Mouse (Mus musculus) limb, embryonic 15.5 days (tissue): ENCODE measurements at regions not wholly inside any gene's neighbourhood (a gene's known extent, or its start where the extent isn't known, plus 50 kb on each side); places are given as distances from the start of the nearest gene placed in this dataset.

Source experiments
- ATAC-seq: fragments of 200-750 bp; cut with Nextera tagmentation; 2 replicates; pipeline ENCODE4 v1.8.0; 2017; ENCODE audit warnings: low read depth, moderate TSS enrichment; ENCODE audit not compliant: insufficient number of reproducible peaks, low FRiP score, low TSS enrichment
- H3K27ac ChIP-seq: fragments of 300-500 bp; sonication (generic); 2 replicates; pipeline ENCODE4 v1.5.1; 2015; ENCODE audit warnings: moderate library complexity, mild to moderate bottlenecking, inconsistent platforms
- H3K27me3 ChIP-seq: fragments of 300-500 bp; sonication (generic); 2 replicates; pipeline ENCODE4 v1.6.1; 2015; ENCODE audit warnings: inconsistent platforms
- H3K36me3 ChIP-seq: fragments of 300-500 bp; sonication (generic); 2 replicates; pipeline ENCODE4 v1.6.1; 2015; ENCODE audit warnings: inconsistent platforms
- H3K4me1 ChIP-seq: fragments of 300-500 bp; sonication (generic); 2 replicates; pipeline ENCODE4 v1.6.1; 2015; ENCODE audit warnings: inconsistent platforms
- H3K4me2 ChIP-seq: fragments of 300-500 bp; sonication (generic); 2 replicates; pipeline ENCODE4 v1.6.1; 2015; ENCODE audit warnings: mild to moderate bottlenecking, inconsistent platforms
- H3K4me3 ChIP-seq: fragments of 300-500 bp; sonication (generic); 2 replicates; pipeline ENCODE4 v1.5.1; 2015; ENCODE audit warnings: mild to moderate bottlenecking, inconsistent platforms
- H3K9ac ChIP-seq: fragments of 300-500 bp; sonication (generic); 2 replicates; pipeline ENCODE4 v1.6.1; 2015; ENCODE audit warnings: inconsistent platforms
- H3K9me3 ChIP-seq: fragments of 300-500 bp; sonication (generic); 2 replicates; pipeline ENCODE4 v1.6.1; 2016; ENCODE audit warnings: inconsistent platforms
- WGBS: fragments of 180-500 bp; shearing (Covaris S2); methylation state at CpG from one replicate; pipeline ENCODE4 v1.1.7; 2015; 5-methylcytosine and 5-hydroxymethylcytosine counted together

DNA sequence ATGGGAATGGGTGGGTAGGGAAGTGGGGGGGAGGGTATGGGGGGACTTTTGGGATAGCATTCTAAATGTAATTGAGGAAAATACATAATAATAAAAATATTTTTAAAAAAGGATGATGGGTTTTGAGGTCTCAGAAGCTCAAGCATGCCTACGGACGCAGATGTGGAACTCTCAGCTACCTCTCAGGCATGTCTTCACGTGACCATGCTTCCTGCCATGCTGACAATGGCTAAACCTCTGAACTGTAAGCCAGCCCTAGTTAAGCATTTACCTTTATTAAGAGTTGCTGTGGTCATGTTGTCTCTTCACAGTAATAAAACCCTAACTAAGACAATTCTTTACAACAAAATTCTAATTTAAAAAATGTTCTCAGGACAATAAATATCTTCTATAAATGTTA is 80.0 kb downstream of the Tex36 start:
- Histone ChIP-seq H3K4me3 (no peak overlapping the region), H3K4me1 (no peaks in the 10 kb centered on the region), H3K4me2 (no peak overlapping the region), H3K27me3 (no peaks in the 10 kb centered on the region), H3K27ac (no peak overlapping the region), H3K36me3 (no peaks in the 10 kb centered on the region), H3K9me3 (no peaks in the 10 kb centered on the region), H3K9ac (no peak overlapping the region)
- no peak for ATAC-seq
- WGBS, result 77% methylated on average over 3 of the region's 3 CpGs

DNA sequence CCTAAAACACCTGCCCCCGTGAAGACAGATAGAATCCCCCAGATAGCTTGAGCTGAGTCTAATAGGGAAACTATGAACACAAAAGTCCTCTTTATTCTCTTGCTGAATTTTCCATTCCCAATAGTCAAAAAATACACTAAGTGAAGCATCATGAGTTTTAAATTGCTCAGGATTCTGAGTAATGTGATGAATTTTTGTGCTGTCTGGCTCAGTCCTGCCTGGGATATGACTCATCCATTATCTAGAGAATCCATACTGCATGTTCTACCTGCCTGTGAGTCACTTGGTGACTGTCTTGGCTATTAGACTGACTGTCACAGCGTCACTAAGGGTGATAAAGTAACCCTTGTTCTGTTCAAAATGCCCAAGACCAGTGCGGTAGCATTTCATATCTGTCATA is 83.0 kb downstream of the Tex36 start:
- Histone ChIP-seq H3K9me3 (no peaks in the 10 kb centered on the region), H3K4me2 (no peak overlapping the region), H3K4me1 (no peaks in the 10 kb centered on the region), H3K9ac (no peak overlapping the region), H3K27ac (no peak overlapping the region), H3K4me3 (no peak overlapping the region), H3K27me3 (no peaks in the 10 kb centered on the region), H3K36me3 (no peaks in the 10 kb centered on the region)
- WGBS, result 83% methylated on average over 3 of the region's 3 CpGs
- no peak for ATAC-seq

DNA sequence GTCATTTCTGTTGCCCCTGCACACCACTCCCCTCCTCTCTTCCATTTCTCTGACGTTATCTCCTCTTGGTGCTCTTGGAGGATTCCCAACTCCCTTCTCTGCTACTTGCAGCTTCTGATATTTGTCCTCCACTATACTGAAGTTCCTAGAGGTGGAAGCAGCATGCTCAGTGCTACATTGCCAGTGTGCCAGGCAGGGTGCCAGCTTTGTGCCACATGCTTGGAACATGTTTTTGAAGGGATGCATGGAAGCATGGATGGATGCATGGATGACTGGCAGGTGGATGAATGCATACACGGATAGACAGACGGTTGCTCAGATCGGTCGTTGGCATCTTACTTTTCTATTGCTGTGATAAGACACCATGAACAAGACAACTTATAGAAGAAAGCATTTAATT is 84.4 kb downstream of the Tex36 start:
- H3K27me3 ChIP-seq, result no peaks in the 10 kb centered on the region
- H3K27ac ChIP-seq, result no peak overlapping the region
- H3K9ac ChIP-seq, result no peak overlapping the region
- no peak for ATAC-seq
- H3K4me2 ChIP-seq, result no peak overlapping the region
- no peaks in the 10 kb centered on the region for H3K36me3 ChIP-seq
- WGBS, result 85% methylated on average over 5 of the region's 5 CpGs
- H3K4me1 ChIP-seq, result no peaks in the 10 kb centered on the region
- H3K9me3 ChIP-seq, result no peaks in the 10 kb centered on the region
- no peak overlapping the region for H3K4me3 ChIP-seq

DNA sequence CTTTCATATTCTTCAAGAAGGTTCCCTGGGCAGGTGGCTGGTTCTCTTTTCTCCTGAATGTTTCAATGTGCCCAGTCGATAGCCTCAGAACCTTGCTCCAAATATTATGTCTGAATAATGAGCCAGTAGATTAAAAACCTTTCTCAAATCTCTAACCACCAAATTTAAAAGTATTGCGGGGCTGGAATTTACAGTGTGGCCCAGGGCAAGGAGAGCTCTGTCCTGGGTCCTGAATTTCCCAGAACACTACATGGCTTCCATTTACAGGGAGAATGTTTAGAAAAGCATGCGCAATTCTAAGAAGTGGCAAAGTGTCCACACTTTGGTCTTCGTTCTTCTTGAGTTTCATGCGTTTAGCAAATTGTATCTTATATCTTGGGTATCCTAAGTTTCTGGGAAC is 91.0 kb downstream of the Tex36 start:
- Histone ChIP-seq H3K9ac (no peak overlapping the region), H3K27ac (no peak overlapping the region), H3K9me3 (no peaks in the 10 kb centered on the region), H3K36me3 (no peaks in the 10 kb centered on the region), H3K27me3 (no peaks in the 10 kb centered on the region), H3K4me3 (no peak overlapping the region), H3K4me1 (no peaks in the 10 kb centered on the region), H3K4me2 (no peak overlapping the region)
- WGBS, result 42% methylated on average over 5 of the region's 5 CpGs
- no peak for ATAC-seq

DNA sequence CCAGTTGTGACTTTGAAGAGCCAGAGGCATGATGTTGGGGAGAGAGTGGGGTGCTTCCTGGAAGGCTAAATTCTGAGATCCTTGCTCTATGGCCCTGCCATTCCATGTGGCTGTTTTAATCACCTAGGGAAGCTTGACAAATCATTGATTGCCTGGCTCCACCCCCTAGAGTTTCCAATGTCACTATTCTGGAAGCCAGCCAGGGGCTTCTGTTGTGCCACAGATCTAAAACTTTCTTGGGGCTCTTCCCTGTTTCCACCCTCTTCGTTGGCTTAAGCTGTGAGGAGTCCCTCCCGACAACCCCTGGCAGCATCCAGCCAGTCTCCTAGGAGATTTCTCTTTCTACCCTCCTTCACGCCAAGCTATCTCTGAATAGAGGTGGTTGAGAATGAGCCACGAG is 92.5 kb downstream of the Tex36 start:
- WGBS, result 53% methylated on average over 4 of the region's 4 CpGs

DNA sequence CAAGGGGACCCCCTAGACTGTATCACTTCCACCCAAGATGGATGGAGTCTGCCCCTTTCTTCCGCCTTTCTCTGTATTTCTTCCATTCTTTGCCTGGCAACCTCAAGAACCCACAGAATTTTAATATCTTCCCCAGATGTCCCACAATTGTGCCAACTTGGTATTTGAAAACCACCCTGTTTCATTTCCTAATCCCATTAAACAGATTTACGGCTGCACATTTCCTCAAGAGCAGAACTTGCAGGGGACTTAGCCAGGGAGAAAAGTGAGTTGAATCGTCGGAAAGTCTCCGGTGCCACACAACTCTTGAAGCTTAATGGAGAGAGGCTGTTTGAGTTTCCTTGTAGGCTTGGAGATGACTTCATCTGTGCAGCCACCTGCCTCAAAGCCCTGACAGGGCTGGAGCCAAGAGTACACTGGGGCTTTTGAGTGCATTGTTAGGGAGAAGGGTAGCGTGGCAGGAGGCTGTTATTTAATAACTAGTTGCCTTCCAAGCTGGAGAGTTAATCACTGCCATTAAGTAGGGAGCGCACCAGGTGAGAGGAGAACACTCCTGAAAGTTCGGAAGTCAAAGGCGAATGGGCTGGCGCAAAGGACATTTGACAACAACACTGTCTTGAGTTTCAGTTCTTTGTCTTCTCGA is 93.5 kb downstream of the Tex36 start:
- no peaks in the 10 kb centered on the region for H3K36me3 ChIP-seq
- no peaks in the 10 kb centered on the region for H3K9me3 ChIP-seq
- no peak for ATAC-seq

More for the DNA sequence above, 92.5 kb downstream of the Tex36 start:
- Histone ChIP-seq H3K27me3 (no peaks in the 10 kb centered on the region), H3K4me3 (no peak overlapping the region), H3K9me3 (no peaks in the 10 kb centered on the region), H3K4me1 (no peaks in the 10 kb centered on the region), H3K36me3 (no peaks in the 10 kb centered on the region), H3K27ac (no peak overlapping the region), H3K4me2 (no peak overlapping the region), H3K9ac (no peak overlapping the region)
- ATAC-seq, result no peak

DNA sequence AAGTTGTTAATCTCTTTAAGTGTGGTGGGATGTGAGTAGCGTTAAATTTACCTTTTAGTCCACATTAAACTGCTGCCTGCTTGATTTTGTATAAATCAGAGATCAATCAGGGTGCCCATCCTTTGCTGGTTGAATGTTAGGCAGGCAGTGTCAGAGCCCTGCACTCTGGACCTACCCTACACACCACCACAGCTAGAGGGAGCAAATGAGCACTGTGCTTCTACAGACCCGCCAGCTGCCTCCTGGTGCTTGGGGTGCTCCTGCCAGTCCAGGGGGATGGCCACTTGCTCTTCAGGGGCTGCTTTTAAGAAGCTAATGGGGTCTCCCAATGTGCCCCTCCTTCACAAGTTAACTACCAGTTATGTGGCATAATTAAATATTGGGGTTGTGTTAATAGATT is 96.3 kb downstream of the Tex36 start:
- Histone ChIP-seq H3K4me3 (no peak overlapping the region), H3K9ac (no peak overlapping the region), H3K27me3 (peaks cover 4% of the 10 kb centered on the region; the same call in 1 of the 2 replicates), H3K27ac (no peak overlapping the region), H3K4me1 (no peaks in the 10 kb centered on the region), H3K36me3 (no peaks in the 10 kb centered on the region), H3K4me2 (no peak overlapping the region), H3K9me3 (no peaks in the 10 kb centered on the region)
- WGBS, result 89% methylated on average over 2 of the region's 2 CpGs
- no peak for ATAC-seq

More for the DNA sequence above, 93.5 kb downstream of the Tex36 start:
- no peak overlapping the region for H3K27ac ChIP-seq
- no peak overlapping the region for H3K4me2 ChIP-seq
- H3K9ac ChIP-seq, result no peak overlapping the region
- no peak overlapping the region for H3K4me3 ChIP-seq
- no peaks in the 10 kb centered on the region for H3K27me3 ChIP-seq
- 34% methylated on average over 11 of the region's 11 CpGs for WGBS
- H3K4me1 ChIP-seq, result no peaks in the 10 kb centered on the region

DNA sequence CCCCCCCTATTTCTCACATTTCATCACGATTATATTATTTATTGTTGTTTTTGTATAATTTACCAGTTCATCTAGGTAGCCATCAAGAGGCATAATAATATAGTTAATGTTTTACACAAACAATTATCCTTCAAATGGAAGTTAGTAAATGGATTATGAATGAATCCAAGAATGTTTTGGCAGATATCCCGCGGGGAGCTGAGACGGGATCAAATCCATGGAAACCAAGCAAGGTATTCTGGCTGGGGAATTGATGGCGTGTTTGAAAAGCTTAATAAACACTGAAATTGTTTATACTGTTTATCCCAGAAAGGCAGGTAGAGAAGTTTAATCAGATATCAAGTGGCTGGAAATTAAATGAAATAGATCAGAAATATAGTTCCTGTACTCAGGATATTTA is 98.0 kb downstream of the Tex36 start:
- Histone ChIP-seq H3K4me1 (no peaks in the 10 kb centered on the region), H3K27ac (no peak overlapping the region), H3K4me2 (no peak overlapping the region), H3K9me3 (no peaks in the 10 kb centered on the region), H3K27me3 (peaks cover 4% of the 10 kb centered on the region; the same call in 1 of the 2 replicates), H3K36me3 (no peaks in the 10 kb centered on the region), H3K4me3 (no peak overlapping the region), H3K9ac (no peak overlapping the region)
- ATAC-seq, result no peak
- 81% methylated on average over 5 of the region's 5 CpGs for WGBS

DNA sequence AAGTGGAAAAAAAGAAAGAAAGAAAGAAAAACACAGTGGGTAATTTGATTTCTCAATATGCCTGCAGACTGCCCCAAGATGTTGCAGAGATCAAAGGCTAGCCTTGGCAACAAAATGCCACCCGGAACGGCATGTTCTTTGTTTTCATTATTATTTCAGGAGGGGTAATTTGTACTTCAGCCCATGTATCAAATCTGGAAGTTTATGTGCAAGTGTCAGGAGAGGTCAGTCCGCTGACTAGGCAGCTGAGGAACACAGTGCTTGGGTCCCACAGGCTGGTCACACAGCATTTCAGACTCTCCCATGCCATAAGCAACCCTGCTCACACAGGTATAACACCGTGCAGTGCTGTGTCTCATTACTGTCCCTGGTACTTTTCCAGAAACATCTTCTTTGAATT is 99.2 kb downstream of the Tex36 start:
- H3K27ac ChIP-seq, result no peak overlapping the region
- no peak overlapping the region for H3K4me3 ChIP-seq
- H3K27me3 ChIP-seq, result peaks cover 4% of the 10 kb centered on the region; the same call in 1 of the 2 replicates
- H3K9me3 ChIP-seq, result no peaks in the 10 kb centered on the region
- ATAC-seq, result no peak
- no peak overlapping the region for H3K4me2 ChIP-seq
- no peak overlapping the region for H3K9ac ChIP-seq
- H3K4me1 ChIP-seq, result no peaks in the 10 kb centered on the region
- 33% methylated on average over 4 of the region's 4 CpGs for WGBS
- H3K36me3 ChIP-seq, result no peaks in the 10 kb centered on the region

DNA sequence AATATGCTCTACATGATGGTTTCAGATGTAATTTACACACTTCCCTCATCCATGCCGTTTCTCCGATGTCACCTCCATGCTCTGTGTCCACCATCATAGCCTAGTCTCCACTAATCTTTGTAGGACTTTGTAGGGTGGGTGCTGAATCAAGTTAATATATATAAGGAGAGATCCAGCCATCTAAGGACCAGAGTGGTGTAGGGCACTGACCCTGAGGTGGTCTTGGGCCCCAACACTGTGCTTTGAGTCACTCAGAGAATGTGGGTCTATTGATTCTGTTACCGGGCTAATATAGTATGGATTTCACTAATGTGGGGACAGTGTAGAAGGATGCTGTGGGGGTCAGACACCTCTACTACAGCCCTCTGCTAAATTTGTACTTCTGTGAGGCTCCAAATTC is 104.4 kb downstream of the Tex36 start:
- Histone ChIP-seq H3K4me2 (no peak overlapping the region), H3K4me3 (no peak overlapping the region), H3K27ac (no peak overlapping the region), H3K27me3 (peaks cover 4% of the 10 kb centered on the region; the same call in 1 of the 2 replicates), H3K9me3 (no peaks in the 10 kb centered on the region), H3K36me3 (no peaks in the 10 kb centered on the region), H3K9ac (no peak overlapping the region), H3K4me1 (peaks cover 23% of the 10 kb centered on the region)
- ATAC-seq, result no peak
- WGBS, result 95% methylated on average over 3 of the region's 3 CpGs

DNA sequence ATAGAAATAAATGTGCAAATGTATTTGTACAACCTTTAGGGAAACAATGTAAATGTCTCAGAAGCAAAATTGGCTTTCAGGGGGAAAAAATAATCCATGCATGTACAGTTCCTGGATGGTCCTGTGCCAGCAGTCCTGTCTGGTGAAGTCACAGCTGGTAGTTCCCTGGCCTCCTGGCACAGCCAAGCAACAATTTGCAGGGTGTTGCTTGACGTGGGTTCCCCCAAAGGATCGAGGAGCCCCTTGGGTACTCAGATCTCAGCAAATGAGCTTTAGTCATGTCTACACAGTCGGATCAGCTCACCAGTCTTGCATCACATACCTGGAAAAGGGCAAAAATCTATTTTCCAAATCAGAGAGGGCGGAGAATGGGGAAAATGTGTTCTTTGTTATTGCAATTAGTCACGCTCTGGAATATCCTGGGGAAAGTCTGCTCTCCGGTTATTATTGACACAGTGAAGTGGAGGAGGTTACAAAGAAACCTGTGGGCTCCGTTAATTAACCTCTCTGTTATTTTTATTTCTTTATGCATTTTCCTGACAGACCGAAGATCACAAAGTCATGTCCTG is 106.9 kb downstream of the Tex36 start:
- WGBS, result 36% methylated on average over 8 of the region's 8 CpGs
- ATAC-seq, result no peak
- no peak overlapping the region for H3K9ac ChIP-seq
- H3K27ac ChIP-seq, result no peak overlapping the region
- no peaks in the 10 kb centered on the region for H3K36me3 ChIP-seq
- no peak overlapping the region for H3K4me3 ChIP-seq
- H3K4me2 ChIP-seq, result no peak overlapping the region
- peaks cover 30% of the 10 kb centered on the region for H3K4me1 ChIP-seq
- no peaks in the 10 kb centered on the region; the same call in 1 of the 2 replicates for H3K27me3 ChIP-seq
- H3K9me3 ChIP-seq, result no peaks in the 10 kb centered on the region

DNA sequence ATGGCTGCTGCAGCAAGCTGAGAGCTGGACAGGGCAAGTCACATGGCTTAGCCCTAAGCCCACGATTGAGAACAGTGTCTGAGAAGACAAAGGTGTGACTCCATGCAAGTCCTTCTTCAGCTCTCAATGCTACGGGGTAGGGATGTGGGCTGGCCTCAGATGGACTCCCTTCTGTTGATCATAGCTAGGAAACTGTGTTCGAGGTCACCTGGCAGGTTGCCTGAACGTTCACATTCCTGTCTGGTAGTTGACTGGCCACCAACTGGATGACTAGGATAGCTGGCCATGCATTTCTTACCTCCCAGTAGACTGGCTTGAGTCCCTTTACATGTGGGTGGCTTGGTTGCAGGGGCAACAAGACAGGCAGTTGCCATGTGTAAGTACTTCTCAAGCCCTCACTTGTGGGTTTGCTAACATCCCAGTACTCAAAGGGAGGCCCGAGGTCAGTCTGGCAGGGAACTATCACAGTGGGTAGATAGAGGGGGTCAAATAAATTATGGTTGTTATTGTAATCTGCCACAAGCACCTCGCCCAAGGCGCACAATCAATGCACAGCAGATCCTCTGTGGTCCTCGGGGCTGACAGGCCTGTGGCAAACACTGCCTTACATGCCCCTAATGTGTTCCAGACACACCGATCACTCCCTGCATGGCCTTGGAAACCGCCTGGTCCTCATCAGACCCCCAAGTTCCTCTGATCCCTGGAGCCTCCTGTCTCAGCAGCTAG is 107.5 kb downstream of the Tex36 start:
- Histone ChIP-seq H3K4me3 (no peak overlapping the region), H3K9me3 (no peaks in the 10 kb centered on the region), H3K9ac (no peak overlapping the region), H3K4me2 (no peak overlapping the region), H3K27ac (no peak overlapping the region), H3K4me1 (peaks cover 30% of the 10 kb centered on the region), H3K27me3 (no peaks in the 10 kb centered on the region), H3K36me3 (no peaks in the 10 kb centered on the region)
- no peak for ATAC-seq
- WGBS, result 45% methylated on average over 10 of the region's 10 CpGs
